Comparison of ENCODE assay signal across 8 mouse cellular contexts in the genomic region with DNA sequence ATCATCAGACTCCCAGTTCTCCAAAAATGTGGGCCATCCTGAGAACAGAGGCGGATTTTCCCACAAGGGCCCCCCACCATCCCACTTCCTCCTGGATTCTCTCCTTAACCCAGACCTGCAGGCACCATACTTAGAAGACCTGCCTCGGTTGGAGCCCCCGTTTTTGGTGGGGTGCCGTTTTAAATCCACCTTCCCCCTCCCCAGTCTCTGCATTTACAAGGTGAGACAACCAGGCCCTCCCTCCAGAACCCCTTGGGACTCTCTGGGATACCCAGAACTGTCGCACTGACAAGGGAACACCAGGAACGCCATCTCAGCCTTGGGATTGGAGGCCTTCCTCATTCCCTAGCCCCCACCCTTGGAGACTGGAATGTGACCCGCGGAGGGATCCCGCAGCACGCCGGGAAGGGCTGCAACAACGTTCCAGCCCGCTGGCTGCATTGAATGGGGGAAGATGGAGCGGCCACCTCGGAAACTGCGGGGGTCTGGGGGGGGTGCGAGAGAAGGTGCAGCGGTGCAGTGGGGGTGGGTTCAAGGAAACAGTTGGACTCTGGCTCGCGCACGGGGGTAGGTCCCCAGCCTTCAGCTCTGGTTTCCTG. TPM values are rescaled to one million over a fixed set of nuclear protein-coding genes. Genes with fewer than 3 reads are reported as not detected.
DNase-seq lines count a peak whose midpoint lies in the region; ATAC-seq and TF ChIP-seq lines count a peak whose summit lies in the region.

No protein-coding gene starts in this region.

- peaks cover 15 to 42% of the 10 kb centered on the region in 2 experiments for H3K4me1 ChIP-seq in ES-E14 (ENCODE audit: control insufficient read depth in 2 of 2, insufficient read depth in 2 of 2, low read length in 2 of 2, poor library complexity in 1 of 2)
- peaks cover 20% of the 10 kb centered on the region for H3K4me1 ChIP-seq in forebrain, embryonic 16.5 days (replicated peaks; ENCODE audit: control insufficient read depth, insufficient read depth, low read length)
- H3K4me1 ChIP-seq in limb, embryonic 14.5 days (ENCODE audit: control insufficient read depth, insufficient read depth, low read length) = peaks cover 35% of the 10 kb centered on the region
- peaks cover 52% of the 10 kb centered on the region for H3K4me1 ChIP-seq in stomach, embryonic 15.5 days

- no peak for TF ChIP-seq POLR2A in limb, embryonic 14.5 days (IDR thresholded peaks at IDR 0.05; ENCODE audit: borderline replicate concordance, extremely low read depth, insufficient read depth, insufficient read length)

- H3K9ac ChIP-seq in ES-E14 (ENCODE audit: insufficient read depth, low read depth, low read length, poor library complexity, severe bottlenecking) = peak overlapping the region; percentile 20; the same call in 1 of the 2 replicates
- peak overlapping the region; percentile 73; the same call in 1 of the 2 replicates for H3K9ac ChIP-seq in forebrain, embryonic 16.5 days (replicated peaks; ENCODE audit: low read depth, low read length)
- peak overlapping the region; percentile 62 for H3K9ac ChIP-seq in limb, embryonic 14.5 days (ENCODE audit: low read depth, low read length, severe bottlenecking)
- H3K9ac ChIP-seq in stomach, embryonic 15.5 days = peak overlapping the region; percentile 65; the same call in 1 of the 2 replicates

- no peaks in the 10 kb centered on the region for H3K36me3 ChIP-seq in ES-E14 (ENCODE audit: control insufficient read depth, insufficient read depth, low read length, poor library complexity, severe bottlenecking)
- H3K36me3 ChIP-seq in forebrain, embryonic 16.5 days (ENCODE audit: control insufficient read depth, insufficient read depth) = no peaks in the 10 kb centered on the region
- no peaks in the 10 kb centered on the region for H3K36me3 ChIP-seq in limb, embryonic 14.5 days (ENCODE audit: control insufficient read depth, insufficient read depth, low read length)
- no peaks in the 10 kb centered on the region for H3K36me3 ChIP-seq in stomach, embryonic 15.5 days

- 8% methylated on average over 21 of the region's 21 CpGs for WGBS in forebrain, embryonic 16.5 days
- 4% methylated on average over 21 of the region's 21 CpGs for WGBS in limb, embryonic 14.5 days
- 9% methylated on average over 21 of the region's 21 CpGs for WGBS in stomach, embryonic 15.5 days

- H3K27me3 ChIP-seq in forebrain, embryonic 16.5 days (replicated peaks; ENCODE audit: control insufficient read depth, insufficient read depth, low read length) = 0 out of 2 replicates have a peak, but pooled peaks cover 3% of the 10 kb centered on the region
- H3K27me3 ChIP-seq in limb, embryonic 14.5 days (ENCODE audit: control insufficient read depth, insufficient read depth, low read length) = no peaks in the 10 kb centered on the region
- no peaks in the 10 kb centered on the region for H3K27me3 ChIP-seq in stomach, embryonic 15.5 days (replicated peaks)

- H3K9me3 ChIP-seq in ES-E14 (ENCODE audit: control insufficient read depth, insufficient read depth, low read depth, low read length) = no peaks in the 10 kb centered on the region
- H3K9me3 ChIP-seq in forebrain, embryonic 16.5 days (ENCODE audit: control insufficient read depth, low read length) = no peaks in the 10 kb centered on the region
- no peaks in the 10 kb centered on the region for H3K9me3 ChIP-seq in limb, embryonic 14.5 days (ENCODE audit: control insufficient read depth, low read length)
- no peaks in the 10 kb centered on the region for H3K9me3 ChIP-seq in stomach, embryonic 15.5 days

- no peak overlapping the region for H3K27ac ChIP-seq in ES-E14 (ENCODE audit: insufficient read depth, low read depth, low read length, poor library complexity, severe bottlenecking)
- no peak overlapping the region for H3K27ac ChIP-seq in forebrain, embryonic 16.5 days (ENCODE audit: low read length)
- no peak overlapping the region for H3K27ac ChIP-seq in limb, embryonic 14.5 days (replicated peaks; ENCODE audit: low read depth, low read length)
- peak overlapping the region; percentile 66 for H3K27ac ChIP-seq in stomach, embryonic 15.5 days

- DNase-seq in cerebellum, postnatal 14 days = peak; percentile 50 to 63
- no peak for DNase-seq in cerebellum, postnatal 4 days (ENCODE audit: low spot score in 2 of 2)
- DNase-seq in ES-E14 (ENCODE audit: low read depth, low spot score) = no peak
- DNase-seq in limb, embryonic 14.5 days (ENCODE audit: low spot score) = no peak
- no peak for DNase-seq in gastrocnemius, adult 18-20 months (ENCODE audit: low spot score)
- no peak for DNase-seq in c-Kit-positive CD71-positive TER-119-positive erythroid progenitor cells, embryonic 14.5 days (ENCODE audit: low spot score)

- no peak for ATAC-seq in forebrain, embryonic 16.5 days
- no peak for ATAC-seq in limb, embryonic 14.5 days (ENCODE audit: low FRiP score, low read depth)
- no peak for ATAC-seq in stomach, embryonic 15.5 days (ENCODE audit: insufficient read depth, low FRiP score, low read depth)

- in situ Hi-C loops in ES-E14 (cut with MboI; ENCODE audit: low sequenced_read_pairs in 2 of 2, unreplicated experiment in 2 of 2) = no loop called here

- peak overlapping the region; percentile 81 to 91 for H3K4me3 ChIP-seq in ES-E14 (ENCODE audit: insufficient read depth in 1 of 2, low read depth in 1 of 2, low read length in 2 of 2, poor library complexity in 1 of 2, severe bottlenecking in 1 of 2)
- peak overlapping the region; percentile 72 for H3K4me3 ChIP-seq in forebrain, embryonic 16.5 days (replicated peaks; ENCODE audit: low read length)
- peak overlapping the region; percentile 81 for H3K4me3 ChIP-seq in limb, embryonic 14.5 days (replicated peaks; ENCODE audit: low read length)
- peak overlapping the region; percentile 75 for H3K4me3 ChIP-seq in stomach, embryonic 15.5 days (replicated peaks)

- H3K4me2 ChIP-seq in forebrain, embryonic 16.5 days (ENCODE audit: low read length) = peak overlapping the region; percentile 94
- peak overlapping the region; percentile 94 for H3K4me2 ChIP-seq in limb, embryonic 14.5 days (replicated peaks; ENCODE audit: low read depth, low read length, severe bottlenecking)
- peak overlapping the region; percentile 98 for H3K4me2 ChIP-seq in stomach, embryonic 15.5 days

TF ChIP-seq in ES-E14, 5 proteins besides CTCF, POLR2A, EP300 and RAD21:
- no peak for TF ChIP-seq CHD2 (IDR thresholded peaks at IDR 0.05; ENCODE audit: low read depth, low read length)
- TF ChIP-seq MAFK (IDR thresholded peaks at IDR 0.05; ENCODE audit: insufficient read depth, low read depth, low read length) = no peak
- no peak for TF ChIP-seq HCFC1 (IDR thresholded peaks at IDR 0.05; ENCODE audit: borderline replicate concordance, insufficient read depth, low read length)
- TF ChIP-seq ZNF384 (IDR thresholded peaks at IDR 0.05; ENCODE audit: low read depth, low read length) = no peak
- TF ChIP-seq ZC3H11A (IDR thresholded peaks at IDR 0.05; ENCODE audit: borderline replicate concordance, low read depth, low read length) = no peak
TF ChIP-seq in ES-E14: peak in this region for 0.

RNA-seq across cellular contexts. Expression of gene C77080, which starts 23.3 kb away (rescaled TPM):
- 14.4 and 22.5 TPM in 2 replicates for total RNA-seq in ES-E14 (2012; rRNA removed)
- 3.8 and 4.7 TPM in 2 replicates for polyA plus RNA-seq in forebrain, embryonic 16.5 days (2015; fragmentation: Nextera tagmentation; extraction: Ambion mirVana)
- 17.1 and 22.5 TPM in 2 replicates for polyA plus RNA-seq in limb, embryonic 14.5 days (2012; rRNA removed)
- polyA plus RNA-seq in limb, embryonic 14.5 days (2014; fragmentation: Nextera tagmentation; extraction: Ambion mirVana) = 7.6 and 9.2 TPM in 2 replicates
- polyA plus RNA-seq in stomach, embryonic 15.5 days (2015; fragmentation: Nextera tagmentation; extraction: Ambion mirVana) = 11.8 and 12.6 TPM in 2 replicates
- 1 to 10 TPM; 1.4 to 1.8 TPM for total RNA-seq in gastrocnemius, adult 18-20 months (2021)

RNA-seq across cellular contexts. Expression of gene Yars, which starts 48.4 kb away (rescaled TPM):
- total RNA-seq in ES-E14 (2012; rRNA removed) = 125 and 136 TPM in 2 replicates
- polyA plus RNA-seq in forebrain, embryonic 16.5 days (2015; fragmentation: Nextera tagmentation; extraction: Ambion mirVana) = 116 and 122 TPM in 2 replicates
- polyA plus RNA-seq in limb, embryonic 14.5 days (2012; rRNA removed) = 37.7 and 50.3 TPM in 2 replicates
- polyA plus RNA-seq in limb, embryonic 14.5 days (2014; fragmentation: Nextera tagmentation; extraction: Ambion mirVana) = 78.7 and 79.5 TPM in 2 replicates
- polyA plus RNA-seq in stomach, embryonic 15.5 days (2015; fragmentation: Nextera tagmentation; extraction: Ambion mirVana) = 72.3 and 80.0 TPM in 2 replicates
- total RNA-seq in gastrocnemius, adult 18-20 months (2021) = 10 to 100 TPM; 38.8 to 39.5 TPM

RNA-seq across cellular contexts. Expression of gene S100pbp, which starts 48.4 kb away (rescaled TPM):
- total RNA-seq in ES-E14 (2012; rRNA removed) = 25.5 and 25.7 TPM in 2 replicates
- 16.9 and 17.2 TPM in 2 replicates for polyA plus RNA-seq in forebrain, embryonic 16.5 days (2015; fragmentation: Nextera tagmentation; extraction: Ambion mirVana)
- polyA plus RNA-seq in limb, embryonic 14.5 days (2012; rRNA removed) = 59.9 and 67.7 TPM in 2 replicates
- polyA plus RNA-seq in limb, embryonic 14.5 days (2014; fragmentation: Nextera tagmentation; extraction: Ambion mirVana) = 14.9 and 19.9 TPM in 2 replicates
- 13.1 and 14.1 TPM in 2 replicates for polyA plus RNA-seq in stomach, embryonic 15.5 days (2015; fragmentation: Nextera tagmentation; extraction: Ambion mirVana)
- 1 to 10 TPM; 2.9 to 4.1 TPM for total RNA-seq in gastrocnemius, adult 18-20 months (2021)

RNA-seq across cellular contexts. Expression of gene Sync, which starts 49.5 kb away (rescaled TPM):
- 2.0 and 2.1 TPM in 2 replicates for total RNA-seq in ES-E14 (2012; rRNA removed)
- 0.31 and 0.38 TPM in 2 replicates for polyA plus RNA-seq in forebrain, embryonic 16.5 days (2015; fragmentation: Nextera tagmentation; extraction: Ambion mirVana)
- 3.9 and 5.3 TPM in 2 replicates for polyA plus RNA-seq in limb, embryonic 14.5 days (2012; rRNA removed)
- 4.6 and 6.1 TPM in 2 replicates for polyA plus RNA-seq in limb, embryonic 14.5 days (2014; fragmentation: Nextera tagmentation; extraction: Ambion mirVana)
- polyA plus RNA-seq in stomach, embryonic 15.5 days (2015; fragmentation: Nextera tagmentation; extraction: Ambion mirVana) = 2.0 and 2.1 TPM in 2 replicates
- 10 to 100 TPM; 49.2 to 49.5 TPM for total RNA-seq in gastrocnemius, adult 18-20 months (2021)

Comparison
In these comparisons a context has a peak if more than half of its experiments do, and no peak if none do; other contexts are left out.
1. DNase-seq: peak in cerebellum, postnatal 14 days (2 of 2); none in cerebellum, postnatal 4 days (0 of 2), ES-E14 (single experiment), limb, embryonic 14.5 days (single experiment), gastrocnemius, adult 18-20 months (single experiment) and c-Kit-positive CD71-positive TER-119-positive erythroid progenitor cells, embryonic 14.5 days (single experiment).
2. H3K9ac ChIP-seq: peak in every context shown above with its lines; median percentile 73 in forebrain, embryonic 16.5 days; 65 in stomach, embryonic 15.5 days; 62 in limb, embryonic 14.5 days; 20 in ES-E14.
3. Peak in every context shown above with its lines, with median percentiles within 50 percentile points of each other: H3K4me3 ChIP-seq and H3K4me2 ChIP-seq.